Mouse (Mus musculus): ENCODE measurements at regions not wholly inside any gene's neighbourhood (a gene's known extent, or its start where the extent isn't known, plus 50 kb on each side); places are given as distances from the start of the nearest gene placed in this dataset.

DNA sequence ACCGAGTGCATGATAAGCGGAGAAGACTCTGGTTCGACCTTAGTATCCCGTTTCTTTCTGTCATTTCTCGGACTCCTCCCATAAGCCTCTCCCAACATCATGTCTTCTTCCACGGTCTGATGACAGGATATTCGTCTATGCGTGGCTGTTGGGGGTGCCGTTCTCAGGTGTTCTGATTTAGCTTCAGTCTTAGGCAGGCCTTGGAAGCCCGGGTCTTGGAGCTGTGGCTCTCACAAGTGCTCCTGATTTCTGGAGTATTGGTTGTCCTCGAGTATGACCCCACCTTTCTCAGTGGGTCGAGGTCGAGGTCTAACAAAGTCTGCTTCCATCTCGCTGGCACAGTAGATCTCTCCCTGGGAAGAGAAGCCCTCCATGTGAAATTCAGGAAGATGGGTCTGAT, 264.6 kb upstream of the Cnr1 start:
- no peak for DNase-seq (ENCODE audit: extremely low read depth)
- Histone ChIP-seq H3K36me3 (replicated peaks in 1 of 2; ENCODE audit: control insufficient read depth in 1 of 2, insufficient read depth in 1 of 2, low read length in 1 of 2) (no peaks in the 10 kb centered on the region), H3K9me3 (replicated peaks; ENCODE audit: low read length) (no peaks in the 10 kb centered on the region), H3K4me1 (ENCODE audit: control insufficient read depth in 1 of 2, insufficient read depth in 2 of 2) (no peaks in the 10 kb centered on the region), H3K27ac (ENCODE audit: insufficient read depth, low read depth) (no peak overlapping the region), H3K79me2 (replicated peaks; ENCODE audit: control insufficient read depth, extremely low read depth, insufficient read depth, poor library complexity, severe bottlenecking) (no peaks in the 10 kb centered on the region), H3K4me3 (replicated peaks in 1 of 3; ENCODE audit: low read depth in 2 of 3, low read length in 2 of 3, poor library complexity in 1 of 3) (no peak overlapping the region), H3K27me3 (replicated peaks) (no peaks in the 10 kb centered on the region), H3K4me2 (ENCODE audit: insufficient read depth, low read depth, poor library complexity, severe bottlenecking) (no peak overlapping the region), H3K9ac (ENCODE audit: insufficient read depth, low read depth) (no peak overlapping the region)
- in situ Hi-C loops (cut with MboI; ENCODE audit: low pct_ligation_motif_present, low pct_unique_long_range_greater_than_20kb, low sequenced_read_pairs) (no loop called here), dilution Hi-C loops (cut with MboI; ENCODE audit: extremely low pct_ligation_motif_present, extremely low pct_unique_long_range_greater_than_20kb, low sequenced_read_pairs) (no loop called here)
- no peak for TF ChIP-seq USF2 (conservative IDR thresholded peaks at IDR 0.05; ENCODE audit: low read depth, low read length)
- no peak for TF ChIP-seq NELFE (IDR thresholded peaks at IDR 0.05; ENCODE audit: low read depth, low read length)
- no peak for TF ChIP-seq ELF1 (IDR thresholded peaks at IDR 0.05; ENCODE audit: low read depth, low read length)
- no peak for TF ChIP-seq PAX5 (IDR thresholded peaks at IDR 0.05; ENCODE audit: low read length)
- no peak for TF ChIP-seq JUND (conservative IDR thresholded peaks at IDR 0.05; ENCODE audit: low read depth, low read length)

DNA sequence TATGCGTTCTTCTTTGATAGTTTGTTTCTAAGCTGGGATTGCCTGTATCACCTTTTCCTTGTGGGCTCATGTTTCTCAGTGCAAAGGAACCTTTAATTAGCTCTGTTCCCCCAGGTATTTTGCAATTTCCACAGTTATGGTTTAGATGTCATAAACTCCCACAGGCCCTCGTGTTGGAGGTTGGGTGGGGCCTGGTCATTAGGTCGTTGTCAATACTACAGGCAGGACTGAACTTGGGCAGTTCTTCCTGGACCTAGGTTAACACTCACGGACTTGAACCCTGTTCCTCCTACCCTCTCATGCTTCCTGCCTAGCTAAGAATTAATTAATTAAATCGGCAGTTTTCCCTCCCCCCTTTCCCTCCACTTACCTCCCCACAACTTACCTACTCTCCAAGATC, 263.8 kb upstream of the Cnr1 start:
- no peak overlapping the region for H3K9ac ChIP-seq (ENCODE audit: insufficient read depth, low read depth)
- no peak overlapping the region for H3K27ac ChIP-seq (ENCODE audit: insufficient read depth, low read depth)
- H3K36me3 ChIP-seq (replicated peaks in 1 of 2; ENCODE audit: control insufficient read depth in 1 of 2, insufficient read depth in 1 of 2, low read length in 1 of 2), result no peaks in the 10 kb centered on the region
- in situ Hi-C loops (cut with MboI; ENCODE audit: low pct_ligation_motif_present, low pct_unique_long_range_greater_than_20kb, low sequenced_read_pairs), result no loop called here
- TF ChIP-seq JUN (IDR thresholded peaks at IDR 0.05; ENCODE audit: insufficient read depth, low read depth, low read length), result no peak
- no peak for TF ChIP-seq MYC (IDR thresholded peaks at IDR 0.05; ENCODE audit: low read depth, low read length)
- no peak for TF ChIP-seq POLR2A (IDR thresholded peaks at IDR 0.05; ENCODE audit: low read depth, low read length)
- H3K4me1 ChIP-seq (ENCODE audit: control insufficient read depth in 1 of 2, insufficient read depth in 2 of 2), result no peaks in the 10 kb centered on the region; a peak in 1 of 4 replicates
- DNase-seq (ENCODE audit: extremely low read depth), result no peak
- H3K4me3 ChIP-seq (replicated peaks in 1 of 3; ENCODE audit: low read depth in 2 of 3, low read length in 2 of 3, poor library complexity in 1 of 3), result no peak overlapping the region
- no peaks in the 10 kb centered on the region for H3K27me3 ChIP-seq (replicated peaks)
- H3K79me2 ChIP-seq (replicated peaks; ENCODE audit: control insufficient read depth, extremely low read depth, insufficient read depth, poor library complexity, severe bottlenecking), result no peaks in the 10 kb centered on the region
- H3K9me3 ChIP-seq (replicated peaks; ENCODE audit: low read length), result no peaks in the 10 kb centered on the region
- no peak overlapping the region for H3K4me2 ChIP-seq (ENCODE audit: insufficient read depth, low read depth, poor library complexity, severe bottlenecking)
- dilution Hi-C loops (cut with MboI; ENCODE audit: extremely low pct_ligation_motif_present, extremely low pct_unique_long_range_greater_than_20kb, low sequenced_read_pairs), result no loop called here

DNA sequence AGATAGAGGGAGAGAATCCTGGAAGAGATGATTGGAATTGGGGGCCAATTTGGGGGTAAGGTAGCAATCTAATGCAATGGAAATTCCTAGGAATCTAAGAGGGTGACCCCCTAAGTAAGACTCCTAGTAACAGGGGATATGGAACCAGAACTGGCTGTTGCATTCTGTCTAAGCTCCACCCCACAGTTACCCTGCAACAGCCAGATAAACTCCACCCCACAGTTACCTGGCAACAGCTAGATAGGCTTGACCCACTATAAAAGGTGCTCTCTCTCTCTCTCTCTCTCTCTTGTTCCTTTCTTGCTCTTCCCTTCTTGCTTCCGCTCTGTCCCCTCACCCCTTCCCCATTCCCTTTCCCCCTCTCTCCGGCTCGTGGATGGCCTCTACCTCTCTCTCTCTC, 262.5 kb upstream of the Cnr1 start:
- Histone ChIP-seq H3K4me3 (replicated peaks in 1 of 3; ENCODE audit: low read depth in 2 of 3, low read length in 2 of 3, poor library complexity in 1 of 3) (no peak overlapping the region), H3K79me2 (replicated peaks; ENCODE audit: control insufficient read depth, extremely low read depth, insufficient read depth, poor library complexity, severe bottlenecking) (no peaks in the 10 kb centered on the region), H3K27me3 (replicated peaks) (no peaks in the 10 kb centered on the region), H3K9me3 (replicated peaks; ENCODE audit: low read length) (no peaks in the 10 kb centered on the region), H3K9ac (ENCODE audit: insufficient read depth, low read depth) (no peak overlapping the region), H3K27ac (ENCODE audit: insufficient read depth, low read depth) (no peak overlapping the region), H3K4me1 (ENCODE audit: control insufficient read depth in 1 of 2, insufficient read depth in 2 of 2) (no peaks in the 10 kb centered on the region; a peak in 1 of 4 replicates), H3K4me2 (ENCODE audit: insufficient read depth, low read depth, poor library complexity, severe bottlenecking) (no peak overlapping the region), H3K36me3 (replicated peaks in 1 of 2; ENCODE audit: control insufficient read depth in 1 of 2, insufficient read depth in 1 of 2, low read length in 1 of 2) (no peaks in the 10 kb centered on the region)
- no peak for TF ChIP-seq RCOR1 (conservative IDR thresholded peaks at IDR 0.05; ENCODE audit: low read depth, low read length)
- no peak for TF ChIP-seq MAZ (IDR thresholded peaks at IDR 0.05; ENCODE audit: low read depth, low read length)
- no peak for TF ChIP-seq POLR2AphosphoS2 (IDR thresholded peaks at IDR 0.05; ENCODE audit: low read depth, low read length)
- no peak for TF ChIP-seq POLR2A (IDR thresholded peaks at IDR 0.05; ENCODE audit: low read depth, low read length)
- no peak for TF ChIP-seq UBTF (IDR thresholded peaks at IDR 0.05; ENCODE audit: low read depth, low read length)
- TF ChIP-seq BHLHE40 (IDR thresholded peaks at IDR 0.05; ENCODE audit: low read depth, low read length), result no peak
- no peak for TF ChIP-seq CHD2 (IDR thresholded peaks at IDR 0.05; ENCODE audit: low read length)
- no peak for TF ChIP-seq ZNF384 (IDR thresholded peaks at IDR 0.05; ENCODE audit: low read depth, low read length)
- no peak for TF ChIP-seq ZC3H11A (IDR thresholded peaks at IDR 0.05; ENCODE audit: low read depth, low read length)
- no peak for TF ChIP-seq ZKSCAN1 (IDR thresholded peaks at IDR 0.05; ENCODE audit: borderline replicate concordance, low read depth, low read length)
- TF ChIP-seq HCFC1 (IDR thresholded peaks at IDR 0.05; ENCODE audit: low read depth, low read length), result no peak
- no peak for TF ChIP-seq IRF4 (IDR thresholded peaks at IDR 0.05; ENCODE audit: low read depth, low read length)
- no peak for TF ChIP-seq GABPA (IDR thresholded peaks at IDR 0.05; ENCODE audit: insufficient replicate concordance, low read depth, low read length)
- no peak for TF ChIP-seq PAX5 (IDR thresholded peaks at IDR 0.05; ENCODE audit: low read length)
- no peak for TF ChIP-seq SMC3 (IDR thresholded peaks at IDR 0.05; ENCODE audit: low read depth, low read length)
- DNase-seq (ENCODE audit: extremely low read depth), result no peak
- in situ Hi-C loops (cut with MboI; ENCODE audit: low pct_ligation_motif_present, low pct_unique_long_range_greater_than_20kb, low sequenced_read_pairs) (no loop called here), dilution Hi-C loops (cut with MboI; ENCODE audit: extremely low pct_ligation_motif_present, extremely low pct_unique_long_range_greater_than_20kb, low sequenced_read_pairs) (no loop called here)
